Mouse (Mus musculus) lung, adult 2 months (tissue): ENCODE measurements around the gene Cct4. TPM values are rescaled to one million over a fixed set of nuclear protein-coding genes. Genes with fewer than 3 reads are reported as not detected.
A peak's percentile ranks its signal among the peaks of the same experiment; 100 is the strongest.

ENCODE experiments used
- DNase-seq: peaks from one replicate; pipeline ENCODE4 v3.0.0; 2022
- H3K4me1 ChIP-seq: fragments of 200-500 bp; 2 replicates; pipeline ENCODE4 v1.6.1; 2011; ENCODE audit warnings: low read length; ENCODE audit not compliant: control insufficient read depth, insufficient read depth
- H3K4me3 ChIP-seq: fragments of 200-500 bp; replicated peaks from 2 replicates; pipeline ENCODE3; 2011; ENCODE audit warnings: low read depth, mild to moderate bottlenecking, control low read depth, low read length; ENCODE audit errors: extremely low read depth
- CTCF ChIP-seq: fragments of 200-500 bp; IDR thresholded peaks from 2 replicates; pipeline ENCODE4 v1.5.1; 2011; ENCODE audit warnings: mild to moderate bottlenecking, low read length, control low read depth; ENCODE audit not compliant: insufficient read depth
- POLR2A ChIP-seq: fragments of 200-500 bp; IDR thresholded peaks from 2 replicates; pipeline ENCODE4 v1.6.1; 2011; ENCODE audit warnings: low read depth, mild to moderate bottlenecking, control low read depth, low read length, borderline replicate concordance; ENCODE audit errors: extremely low read depth
- WGBS: fragments of 180-500 bp; shearing (Covaris S2); methylation state at CpG from one replicate; pipeline ENCODE4 v1.1.7; 2018; 5-methylcytosine and 5-hydroxymethylcytosine counted together
- polyA plus RNA-seq: library from polyadenylated mRNA; depleted of rRNA; stranded (reverse); fragments of >200 nt; gene quantifications from 2 replicates; pipeline ENCODE4 v1.2.3, GENCODE M21; 2012; rRNA removed

The Cct4 gene
- polyA plus RNA-seq: 123 and 181 TPM in 2 replicates

DNA sequence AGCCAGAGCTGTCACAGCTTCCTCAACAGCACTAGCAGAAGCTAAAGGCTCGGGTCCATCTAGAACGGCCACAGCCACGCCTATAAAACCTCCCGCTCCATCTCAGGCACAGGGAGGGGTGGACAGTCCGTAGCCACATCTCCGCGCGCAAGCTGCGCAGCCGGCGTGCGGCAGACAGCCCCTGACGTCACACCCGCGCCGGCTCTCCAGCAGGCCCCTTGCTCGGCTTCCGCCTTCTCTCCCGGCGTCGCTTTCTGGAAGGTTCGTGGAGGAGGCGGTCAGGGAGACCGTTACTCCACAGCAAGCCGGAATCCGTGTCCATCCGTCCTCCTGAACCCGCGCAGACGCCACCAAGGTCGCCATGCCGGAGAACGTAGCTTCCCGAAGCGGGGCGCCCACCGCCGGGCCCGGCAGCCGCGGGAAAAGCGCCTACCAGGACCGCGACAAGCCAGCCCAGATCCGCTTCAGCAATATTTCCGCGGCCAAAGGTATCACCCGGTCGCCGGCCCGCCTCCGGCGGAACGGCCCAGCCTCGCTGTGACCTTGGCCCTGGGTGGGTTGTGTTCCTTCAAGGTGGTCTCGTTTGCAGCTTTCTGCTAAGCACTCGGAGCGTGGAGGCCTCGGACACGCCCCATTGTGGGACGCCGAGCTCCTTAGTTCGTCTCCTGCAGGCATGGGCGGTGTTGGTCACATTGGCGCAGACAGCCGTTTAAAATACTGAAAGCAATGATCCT, at the start of gene Cct4:
Gene Cct4 (plus strand): TSS at position 127 of the 734 bp plus-strand sequence.
- H3K4me1 ChIP-seq: peaks cover 8% of the 10 kb centered on the region
- peak; percentile 92 for TF ChIP-seq POLR2A
- no peak for TF ChIP-seq CTCF
- peak within 1 kb of the TSS; percentile 89 for H3K4me3 ChIP-seq
- peak; percentile 91 for DNase-seq
- WGBS: 0% methylated on average over 66 of the region's 66 CpGs

DNA sequence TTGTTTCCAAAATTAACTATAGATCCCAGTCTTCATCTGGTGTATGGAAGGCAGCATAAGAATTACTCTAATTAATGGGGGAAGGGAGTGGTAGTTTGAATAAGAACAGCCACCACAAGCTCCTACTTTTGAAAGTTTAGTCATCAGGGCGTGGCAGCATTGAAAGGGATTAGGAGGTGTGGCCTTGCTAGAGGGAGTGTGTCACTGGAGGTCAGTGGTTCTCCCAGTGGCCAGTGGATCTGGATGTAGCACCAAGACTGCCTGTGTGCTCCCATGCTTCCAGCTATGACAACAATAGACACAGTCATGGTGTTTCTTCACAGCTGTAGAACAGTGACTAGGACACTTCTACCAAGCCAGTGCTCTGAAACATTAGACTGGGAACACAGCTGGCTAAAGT, 41.2 kb upstream of the Cct4 start:
- DNase-seq: no peak
- TF ChIP-seq CTCF: no peak
- no peak for TF ChIP-seq POLR2A
- Histone ChIP-seq H3K4me3 (no peak overlapping the region), H3K4me1 (no peaks in the 10 kb centered on the region)
- 86% methylated on average over 1 of the region's 1 CpGs for WGBS

GRCm38 (mm10) chr11:22950131-22950530, 40.2 kb upstream of the Cct4 start:
- WGBS: 92% methylated on average over 6 of the region's 6 CpGs
- TF ChIP-seq POLR2A: no peak
- TF ChIP-seq CTCF: no peak

GRCm38 (mm10) chr11:22952668-22953067, 37.7 kb upstream of the Cct4 start:
- TF ChIP-seq POLR2A (no peak), CTCF (no peak)
- no peaks in the 10 kb centered on the region for H3K4me1 ChIP-seq
- WGBS: 81% methylated on average over 7 of the region's 7 CpGs
- H3K4me3 ChIP-seq: no peak overlapping the region
- DNase-seq: no peak

More at GRCm38 (mm10) chr11:22950131-22950530, 40.2 kb upstream of the Cct4 start:
- Histone ChIP-seq H3K4me1 (no peaks in the 10 kb centered on the region), H3K4me3 (no peak overlapping the region)
- no peak for DNase-seq

- no peak for TF ChIP-seq CTCF
- no peak for TF ChIP-seq POLR2A
- Histone ChIP-seq H3K4me1 (peaks cover 3% of the 10 kb centered on the region), H3K4me3 (no peak overlapping the region)
- no peak for DNase-seq
- 94% methylated on average over 6 of the region's 6 CpGs for whole genome bisulfite sequencing
These were observed 34.0 kb upstream of the Cct4 start for GRCm38 (mm10) chr11:22956346-22956745.

- 65% methylated on average over 4 of the region's 4 CpGs for WGBS
- TF ChIP-seq POLR2A (no peak), CTCF (peak; percentile 78)
- Histone ChIP-seq H3K4me1 (peaks cover 3% of the 10 kb centered on the region), H3K4me3 (no peak overlapping the region)
- DNase-seq: peak; percentile 48
These were observed 33.5 kb upstream of the Cct4 start for GRCm38 (mm10) chr11:22956830-22957229.

DNA sequence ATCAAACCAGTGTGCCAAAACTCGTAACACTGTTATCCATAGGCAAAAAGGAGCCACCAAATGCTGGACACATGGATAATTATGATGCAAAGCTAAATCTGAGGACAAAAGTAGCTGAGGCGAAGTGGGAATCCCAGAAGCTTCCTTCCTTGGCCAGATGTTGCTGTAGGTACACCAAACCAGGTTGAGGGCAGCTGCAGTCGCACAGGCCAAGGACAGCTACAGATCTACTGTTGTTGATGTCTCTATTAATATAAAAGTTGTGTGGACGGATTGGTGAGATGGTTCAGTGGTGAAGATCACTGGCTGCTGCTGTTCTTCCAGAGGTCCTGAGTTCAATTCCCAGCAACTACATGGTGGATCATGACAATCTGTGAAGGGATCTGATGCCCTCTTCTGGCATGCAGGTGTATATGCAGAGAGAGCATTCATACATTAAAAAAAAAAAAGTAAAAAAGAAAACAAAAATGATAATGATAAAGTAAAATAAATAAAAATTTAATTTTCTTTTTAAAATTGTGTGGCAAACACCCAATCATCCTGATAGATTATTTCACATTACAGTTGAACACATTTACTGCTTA, 32.4 kb upstream of the Cct4 start:
- Histone ChIP-seq H3K4me3 (no peak overlapping the region), H3K4me1 (peaks cover 3% of the 10 kb centered on the region)
- 92% methylated on average over 4 of the region's 4 CpGs for WGBS
- TF ChIP-seq POLR2A (no peak), CTCF (no peak)
- no peak for DNase-seq

- DNase-seq: no peak
- 78% methylated on average over 1 of the region's 1 CpGs for WGBS
- Histone ChIP-seq H3K4me3 (no peak overlapping the region), H3K4me1 (peaks cover 3% of the 10 kb centered on the region)
- no peak for TF ChIP-seq POLR2A
- TF ChIP-seq CTCF: no peak
These were observed 28.2 kb upstream of the Cct4 start for GRCm38 (mm10) chr11:22962101-22962500.

DNA sequence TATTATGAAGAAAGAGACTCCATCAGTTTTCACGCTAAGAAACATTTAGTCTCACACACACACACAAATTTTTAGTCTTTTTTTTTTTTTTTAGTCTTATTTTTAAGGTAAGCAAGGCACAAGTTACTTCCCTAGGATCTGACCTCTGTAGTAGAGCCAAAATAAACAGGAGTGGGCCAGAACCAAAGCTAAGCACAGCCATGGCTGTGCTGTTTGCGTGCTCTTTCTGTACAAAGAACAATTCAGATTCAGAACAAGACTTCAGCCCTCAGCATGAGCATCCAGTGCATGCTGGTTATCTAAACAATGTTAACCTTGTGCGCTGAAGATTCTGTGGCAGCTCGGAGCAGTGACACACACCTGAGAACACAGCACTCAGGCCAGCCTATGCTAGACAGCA, 25.9 kb upstream of the Cct4 start:
- 62% methylated on average over 4 of the region's 4 CpGs for WGBS
- no peak for DNase-seq
- TF ChIP-seq CTCF (no peak), POLR2A (no peak)
- H3K4me1 ChIP-seq: peaks cover 3% of the 10 kb centered on the region
- H3K4me3 ChIP-seq: no peak overlapping the region

GRCm38 (mm10) chr11:22965503-22965902, 24.8 kb upstream of the Cct4 start:
- 73% methylated on average over 4 of the region's 4 CpGs for WGBS
- H3K4me3 ChIP-seq: no peak overlapping the region
- TF ChIP-seq CTCF (no peak), POLR2A (no peak)
- no peak for DNase-seq
- H3K4me1 ChIP-seq: no peaks in the 10 kb centered on the region

GRCm38 (mm10) chr11:22969486-22969885, 20.8 kb upstream of the Cct4 start:
- Histone ChIP-seq H3K4me1 (no peaks in the 10 kb centered on the region), H3K4me3 (no peak overlapping the region)
- no peak for DNase-seq
- TF ChIP-seq CTCF (no peak), POLR2A (no peak)
- WGBS: 35% methylated on average over 6 of the region's 6 CpGs
